Mouse (Mus musculus) spleen, adult 2 months (tissue): ENCODE results near the gene C530008M17Rik.

ENCODE experiments used
- CTCF ChIP-seq: fragments of 200-500 bp; IDR thresholded peaks from 2 replicates; pipeline ENCODE4 v1.5.1; 2011; ENCODE audit warnings: mild to moderate bottlenecking, inconsistent platforms; ENCODE audit not compliant: insufficient read depth, insufficient read length, insufficient replicate concordance; ENCODE audit errors: extremely low read depth
- POLR2A ChIP-seq: fragments of 200-500 bp; IDR thresholded peaks from 2 replicates; pipeline ENCODE4 v1.6.1; 2011; ENCODE audit warnings: low read depth, low read length, inconsistent platforms

- TF ChIP-seq CTCF (no peak), POLR2A (no peak)
Measured at GRCm38 (mm10) chr5:76691251-76691650, 34.9 kb downstream of the C530008M17Rik start.
